Mouse (Mus musculus) v-Abl transformed pro-B cells (cell line): Measurements from ENCODE around the gene Baiap2l1.

Experiments
- in situ Hi-C, 2 experiments: fragments of 400-800 bp; cut with MboI; formaldehyde crosslinking; loops; one replicate each; pipeline ENCODE4 v1.15.1; 2025; ENCODE audit not compliant: unreplicated experiment in 2 of 2

Baiap2l1 gene

DNA sequence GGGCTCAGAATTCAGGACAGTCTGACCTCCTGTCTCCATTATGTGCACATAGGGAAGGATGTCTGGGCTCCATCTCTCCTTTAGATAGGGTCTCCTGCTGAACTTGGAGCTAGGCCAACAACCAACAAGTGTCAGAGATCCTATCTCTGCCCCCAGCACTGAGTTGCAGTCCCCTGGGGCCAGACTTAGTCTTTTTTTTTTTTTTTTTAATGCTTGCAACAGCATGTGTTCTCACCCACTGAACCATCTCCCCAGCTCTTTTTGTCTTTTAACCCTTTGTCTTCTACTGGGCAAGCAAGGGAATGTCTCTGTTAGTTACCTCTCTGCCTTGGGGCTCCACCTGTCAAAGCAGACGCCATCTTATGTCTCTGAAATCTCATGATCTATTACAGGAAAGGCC is 118.9 kb downstream of the Baiap2l1 start:
- in situ Hi-C loops = loop anchor here in 1 of 2 experiments (5.0 kb wide), 1 partner anchor 138 kb away; no protein-coding TSS in a partner anchor

DNA sequence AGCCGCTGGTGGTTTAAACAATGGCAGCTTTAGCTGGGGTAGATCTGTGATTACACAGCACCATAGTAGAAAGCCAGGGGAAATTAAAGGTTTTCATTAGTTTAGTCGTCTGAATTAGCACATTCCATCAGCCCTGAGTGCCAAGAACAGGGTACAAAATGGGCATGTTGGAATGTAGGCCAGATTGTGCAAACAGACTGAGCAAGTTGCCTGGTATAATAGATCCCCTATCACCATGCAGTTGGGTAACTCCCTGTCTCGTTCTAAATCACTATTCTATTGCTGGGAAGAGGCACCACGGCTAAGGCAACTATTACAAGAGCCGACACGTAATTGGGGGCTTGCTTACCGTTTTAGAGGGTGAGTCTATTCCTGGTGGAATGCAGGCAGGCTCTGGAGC is 123.2 kb downstream of the Baiap2l1 start:
- in situ Hi-C loops = loop anchor here (5.0 kb wide), 3 partner anchors 143 to 498 kb away; no protein-coding TSS in a partner anchor

GRCm38 (mm10) chr5:144234222-144234621 is 123.7 kb downstream of the Baiap2l1 start:
- in situ Hi-C loops = loop anchor here (5.0 kb wide), 2 partner anchors 148 to 498 kb away; no protein-coding TSS in a partner anchor

DNA sequence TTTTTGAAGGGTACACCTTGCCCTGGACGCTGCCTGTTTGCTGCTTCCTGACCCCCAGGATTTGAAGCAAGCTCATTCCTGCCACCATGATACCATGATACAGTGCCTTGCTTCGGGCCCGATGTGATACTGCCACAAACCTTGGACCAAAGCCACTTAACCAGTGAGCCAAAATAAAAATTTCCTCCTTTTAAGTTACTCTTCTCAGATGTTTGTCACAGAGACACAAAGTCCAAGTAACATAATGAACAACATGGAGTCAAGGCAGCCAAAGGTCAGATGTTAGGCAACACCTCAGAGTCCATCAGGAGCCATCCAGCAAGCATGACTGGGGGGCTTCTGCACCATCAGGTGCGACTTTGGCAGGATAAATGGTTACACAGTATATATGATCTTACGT is 125.4 kb downstream of the Baiap2l1 start:
- in situ Hi-C loops = loop anchor here (5.0 kb wide), 2 partner anchors 150 to 500 kb away; no protein-coding TSS in a partner anchor

DNA sequence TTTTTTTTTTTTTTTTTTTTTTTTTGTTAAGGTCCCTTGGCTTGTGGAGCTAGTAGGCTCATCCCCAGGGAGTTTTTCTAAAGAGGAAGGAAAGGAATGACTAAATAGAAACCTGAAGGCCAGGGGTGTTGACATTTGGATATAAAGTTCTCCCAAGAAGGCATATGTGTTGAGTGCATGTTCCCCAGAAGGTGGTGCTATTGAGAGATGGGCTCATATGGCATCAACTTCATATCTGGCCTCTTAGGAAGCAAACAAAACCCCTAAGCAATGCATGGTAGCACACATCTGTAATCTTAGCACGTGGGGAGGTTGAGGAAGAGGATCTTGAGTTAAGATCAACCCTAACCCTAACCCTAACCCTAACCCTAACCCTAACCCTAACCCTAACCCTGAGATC is 126.5 kb downstream of the Baiap2l1 start:
- in situ Hi-C loops = loop anchor here (5.0 kb wide), 2 partner anchors 151 to 501 kb away; no protein-coding TSS in a partner anchor

DNA sequence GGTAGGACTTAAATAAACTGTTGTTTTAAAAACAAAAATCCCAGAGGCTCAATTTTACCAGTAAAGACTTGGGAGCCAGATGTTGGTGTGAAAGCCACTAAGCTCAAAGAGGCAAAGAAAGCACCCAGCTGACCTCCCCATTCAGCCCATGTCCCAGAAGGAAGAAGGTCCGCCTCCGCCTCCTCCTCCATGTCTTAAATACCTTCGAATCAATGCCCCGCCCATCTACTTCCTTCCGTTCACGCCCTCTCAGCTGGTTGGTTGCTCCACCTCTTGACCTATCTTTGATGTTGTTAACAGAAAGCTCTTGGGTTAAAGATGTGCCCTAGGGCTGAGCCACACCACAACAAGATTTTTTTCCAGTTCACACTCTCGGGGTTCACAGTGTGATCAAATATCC is 127.7 kb downstream of the Baiap2l1 start:
- in situ Hi-C loops = loop anchor here (5.0 kb wide), 2 partner anchors 152 to 502 kb away; no protein-coding TSS in a partner anchor

- in situ Hi-C loops = no loop called here
Measured at GRCm38 (mm10) chr5:144226220-144226619, 131.7 kb downstream of the Baiap2l1 start.

- in situ Hi-C loops = loop anchor here in 1 of 2 experiments (5.0 kb wide), 1 partner anchor 58 kb away; no protein-coding TSS in a partner anchor
Measured at GRCm38 (mm10) chr5:144223899-144224816, 133.8 kb downstream of the Baiap2l1 start.

- in situ Hi-C loops = loop anchor here in 1 of 2 experiments (5.0 kb wide), 1 partner anchor 59 kb away; no protein-coding TSS in a partner anchor
Measured at GRCm38 (mm10) chr5:144223503-144223862, 134.4 kb downstream of the Baiap2l1 start, which contains the start of gene Tecpr1. Gene Tecpr1, minus strand, starts transcription at chr5:144223615.

DNA sequence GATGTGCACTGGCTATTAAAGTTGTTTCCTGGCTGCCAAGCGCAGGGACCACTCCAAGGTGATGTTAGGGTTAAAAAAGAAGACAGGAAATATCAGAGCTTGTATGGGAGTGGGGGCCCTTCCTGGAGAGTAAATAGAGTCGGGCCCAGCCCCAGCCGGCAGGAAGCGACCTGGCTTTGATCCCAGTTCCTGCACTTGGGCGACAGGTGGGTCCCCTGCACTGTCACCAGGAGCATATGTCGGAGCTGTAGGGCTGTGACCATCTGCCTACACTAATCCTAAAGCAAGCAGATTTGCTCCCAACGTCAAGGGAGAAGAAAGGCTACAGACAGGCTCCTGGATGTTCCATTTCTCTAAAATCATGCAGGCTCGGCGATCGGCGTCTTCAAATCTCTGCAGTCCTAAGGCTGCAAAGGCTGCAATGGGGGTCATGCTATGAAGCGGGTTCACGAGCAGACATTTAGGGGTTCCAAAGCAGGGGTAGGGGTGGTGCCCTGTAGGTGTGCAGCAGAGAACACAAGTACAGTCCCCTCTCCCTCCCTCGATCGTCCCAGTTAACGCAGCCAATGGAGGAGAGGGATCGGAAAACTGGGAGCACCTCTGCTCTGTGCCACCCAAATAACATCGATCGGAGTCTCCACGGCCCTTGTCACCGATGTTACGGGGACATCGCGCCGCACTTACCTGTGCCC is 135.0 kb downstream of the Baiap2l1 start:
- in situ Hi-C loops = loop anchor here in 1 of 2 experiments (5.0 kb wide), 1 partner anchor 59 kb away; no protein-coding TSS in a partner anchor

GRCm38 (mm10) chr5:144221305-144221704 is 136.6 kb downstream of the Baiap2l1 start:
- in situ Hi-C loops = loop anchor here in 1 of 2 experiments (5.0 kb wide), 1 partner anchor 61 kb away; no protein-coding TSS in a partner anchor

DNA sequence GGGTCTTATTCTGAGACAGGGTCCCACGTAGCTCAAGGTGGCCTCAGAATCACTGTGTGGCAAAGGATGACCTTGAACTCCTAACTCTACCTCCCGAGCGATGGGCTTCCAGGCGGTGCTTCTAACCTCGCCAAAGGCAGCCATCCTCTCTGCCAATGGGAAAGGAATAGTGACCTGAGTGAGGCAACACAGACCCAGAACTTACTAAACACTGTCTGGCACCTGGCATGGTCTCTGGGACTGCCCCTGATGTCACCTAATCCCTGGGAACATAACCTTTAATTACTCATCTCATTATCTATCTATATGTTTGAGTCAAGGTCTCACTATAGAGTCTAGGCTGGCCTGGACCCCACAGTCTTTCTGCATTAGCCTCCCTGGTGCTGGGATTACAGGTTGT is 138.0 kb downstream of the Baiap2l1 start:
- in situ Hi-C loops = loop anchor here in 1 of 2 experiments (5.0 kb wide), 1 partner anchor 62 kb away; no protein-coding TSS in a partner anchor

- in situ Hi-C loops = no loop called here
Measured at GRCm38 (mm10) chr5:144219306-144219705, 138.6 kb downstream of the Baiap2l1 start.

- in situ Hi-C loops = no loop called here
Measured at GRCm38 (mm10) chr5:144218061-144218460, 139.9 kb downstream of the Baiap2l1 start.

- in situ Hi-C loops = no loop called here
Measured at GRCm38 (mm10) chr5:144215992-144216391, 141.9 kb downstream of the Baiap2l1 start.
